Mouse (Mus musculus) C2C12 (cell line): Measurements from ENCODE around the gene Agrp.

Experiments
- CTCF ChIP-seq: IDR thresholded peaks from one replicate; pipeline ENCODE4 v1.5.1; 2011; ENCODE audit not compliant: control insufficient read depth, insufficient read depth, insufficient read length
- MAX ChIP-seq: IDR thresholded peaks from one replicate; pipeline ENCODE4 v1.6.1; 2011; ENCODE audit warnings: mild to moderate bottlenecking, control low read depth
- USF1 ChIP-seq: IDR thresholded peaks from one replicate; pipeline ENCODE4 v1.6.1; 2011; ENCODE audit warnings: low read depth, mild to moderate bottlenecking, control low read depth, moderate library complexity

- TF ChIP-seq CTCF (no peak), USF1 (no peak), MAX (no peak)
Observed at GRCm38 (mm10) chr8:105550083-105550482, 87.1 kb downstream of the Agrp start.
